Comparison of ENCODE assay signal across 11 mouse cellular contexts in the genomic region with DNA sequence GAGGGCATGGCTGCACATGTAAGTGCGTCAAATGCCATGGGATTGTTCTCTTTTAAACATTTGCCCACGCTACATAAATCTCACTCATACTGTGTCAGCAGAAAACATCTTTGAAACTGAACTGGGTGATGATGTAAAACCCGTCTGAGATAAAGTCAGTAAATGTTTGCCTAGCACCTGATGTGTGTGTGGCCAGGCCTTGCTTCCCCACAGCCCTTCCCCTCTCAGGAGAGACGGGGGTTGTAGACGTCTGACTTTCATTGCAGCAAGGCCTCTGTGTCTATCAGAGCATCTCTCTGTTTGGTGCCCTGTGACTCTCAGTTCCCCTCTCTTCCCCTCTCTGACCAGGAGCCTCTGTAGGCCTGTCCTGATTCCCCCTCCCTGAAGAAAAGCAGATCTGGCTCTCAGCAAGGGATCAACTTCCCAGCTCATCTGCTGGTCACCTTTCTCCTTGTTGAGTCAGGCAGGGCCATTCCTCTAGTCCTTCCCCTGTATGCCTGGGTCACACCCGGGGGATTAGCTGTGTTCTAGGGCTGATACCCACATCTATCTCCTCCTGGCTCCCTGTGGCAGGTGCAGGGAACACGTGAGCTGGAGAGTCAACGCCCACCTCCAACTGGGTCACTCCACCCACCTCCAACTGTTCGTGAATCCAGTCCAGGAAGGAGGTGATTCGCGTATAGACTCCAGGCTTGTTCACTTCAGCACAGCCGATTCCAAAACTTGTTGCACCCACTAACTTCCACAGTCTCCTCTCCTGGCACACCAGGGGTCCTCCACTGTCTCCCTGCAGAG. TPM values are rescaled to one million over a fixed set of nuclear protein-coding genes. Genes with fewer than 3 reads are reported as not detected.
DNase-seq lines count a peak whose midpoint lies in the region; ATAC-seq and TF ChIP-seq lines count a peak whose summit lies in the region.
"Had no signal": no experiment of that assay in that cellular context is flagged by ENCODE, and none has a peak within 500 bp of the region (broad histone marks: within the 10 kb centered on the region; RNA-seq: fewer than 3 reads in every experiment).

No protein-coding gene starts in this region.

- no peak overlapping the region for H3K4me2 ChIP-seq in liver, embryonic 12.5 days

- DNase-seq in liver, adult 2 months (ENCODE audit: extremely low read depth, low read depth, low spot score): peak; percentile 43
- DNase-seq in cerebellum, adult 2 months: peak; percentile 30 to 55
- DNase-seq in layer of hippocampus, adult 2 months (ENCODE audit: low spot score in 2 of 2): peak; percentile 60 to 64
- DNase-seq in gastrocnemius, adult 8-10 months (ENCODE audit: low spot score in 2 of 2): no peak
- DNase-seq in adrenal gland, adult 18-20 months (ENCODE audit: low spot score in 2 of 2): no peak
- DNase-seq in kidney, adult 11 months: no peak
- DNase-seq: heart, postnatal 36 days had no signal

- H3K36me3 ChIP-seq in liver, adult 2 months (ENCODE audit: control insufficient read depth, insufficient read depth, low read length): no peaks in the 10 kb centered on the region
- no peaks in the 10 kb centered on the region for H3K36me3 ChIP-seq in liver, embryonic 12.5 days
- H3K36me3 ChIP-seq in small intestine, adult 2 months (ENCODE audit: control insufficient read depth, insufficient read depth, low read length): no peaks in the 10 kb centered on the region

- no peak overlapping the region for H3K9ac ChIP-seq in liver, adult 2 months (ENCODE audit: low read depth, low read length)
- H3K9ac ChIP-seq in liver, embryonic 12.5 days: no peak overlapping the region

- H3K27me3 ChIP-seq in liver, adult 2 months (ENCODE audit: control insufficient read depth, insufficient read depth, low read length): no peaks in the 10 kb centered on the region
- no peaks in the 10 kb centered on the region; the same call in 1 of the 2 replicates for H3K27me3 ChIP-seq in liver, embryonic 12.5 days (replicated peaks)
- H3K27me3 ChIP-seq in cerebellum, adult 2 months (ENCODE audit: control insufficient read depth, insufficient read depth, low read length): no peaks in the 10 kb centered on the region
- no peaks in the 10 kb centered on the region for H3K27me3 ChIP-seq in small intestine, adult 2 months (ENCODE audit: control insufficient read depth, insufficient read depth, low read length)

- no peak for TF ChIP-seq POLR2A in liver, adult 2 months (IDR thresholded peaks at IDR 0.05; ENCODE audit: extremely low read depth, insufficient read depth, low read length)
- TF ChIP-seq POLR2A in cerebellum, adult 2 months (IDR thresholded peaks at IDR 0.05; ENCODE audit: borderline replicate concordance, insufficient read depth, low read length): no peak
- TF ChIP-seq POLR2A in small intestine, adult 2 months (IDR thresholded peaks at IDR 0.05; ENCODE audit: low read depth, low read length): no peak

- H3K4me3 ChIP-seq in liver, adult 2 months (ENCODE audit: insufficient read depth, low read depth, low read length): no peak overlapping the region
- H3K4me3 ChIP-seq in liver, embryonic 12.5 days: no peak overlapping the region
- H3K4me3 ChIP-seq in cerebellum, adult 2 months (replicated peaks; ENCODE audit: insufficient read depth, low read depth, low read length): no peak overlapping the region
- H3K4me3 ChIP-seq in layer of hippocampus, adult 2 months: no peak overlapping the region
- H3K4me3 ChIP-seq in small intestine, adult 2 months (ENCODE audit: low read depth, low read length): no peak overlapping the region

- TF ChIP-seq CTCF in liver, adult 2 months (IDR thresholded peaks at IDR 0.05; ENCODE audit: low read depth, low read length): no peak
- TF ChIP-seq CTCF in cerebellum, adult 2 months (IDR thresholded peaks at IDR 0.05; ENCODE audit: borderline replicate concordance, insufficient read depth, low read depth, low read length): no peak
- TF ChIP-seq CTCF in layer of hippocampus, adult 2 months (conservative IDR thresholded peaks at IDR 0.05): no peak
- no peak for TF ChIP-seq CTCF in small intestine, adult 2 months (IDR thresholded peaks at IDR 0.05; ENCODE audit: extremely low read depth, insufficient read length, insufficient replicate concordance, low read depth, low read length)

- no peak for ATAC-seq in liver, embryonic 12.5 days
- ATAC-seq: activated CD4-positive, CD25-positive, alpha-beta regulatory T cell, adult 4 months had no signal

- no peaks in the 10 kb centered on the region for H3K79me2 ChIP-seq in liver, adult 2 months (ENCODE audit: control insufficient read depth, insufficient read depth, low read length)

- no peak overlapping the region for H3K27ac ChIP-seq in liver, adult 2 months (replicated peaks; ENCODE audit: insufficient read depth, low read depth, low read length)
- H3K27ac ChIP-seq in liver, embryonic 12.5 days: no peak overlapping the region
- no peak overlapping the region for H3K27ac ChIP-seq in cerebellum, adult 2 months (ENCODE audit: insufficient read depth, low read length)
- H3K27ac ChIP-seq in layer of hippocampus, adult 2 months: no peak overlapping the region
- H3K27ac ChIP-seq in small intestine, adult 2 months (ENCODE audit: insufficient read depth, low read depth, low read length): peak overlapping the region; percentile 29; the same call in 1 of the 2 replicates

- 25% methylated on average over 12 of the region's 12 CpGs for WGBS in liver, adult 2 months
- WGBS in liver, embryonic 12.5 days (ENCODE audit: insufficient replicate concordance): 47% methylated on average over 12 of the region's 12 CpGs
- 44% methylated on average over 12 of the region's 12 CpGs for WGBS in cerebellum, adult 2 months
- 23% methylated on average over 12 of the region's 12 CpGs for WGBS in small intestine, adult 2 months

- no peaks in the 10 kb centered on the region for H3K9me3 ChIP-seq in liver, embryonic 12.5 days (replicated peaks)

- H3K4me1 ChIP-seq in liver, adult 2 months (ENCODE audit: control insufficient read depth, insufficient read depth, low read length): peaks cover 12% of the 10 kb centered on the region
- peaks cover 5% of the 10 kb centered on the region for H3K4me1 ChIP-seq in liver, embryonic 12.5 days
- peaks cover 12% of the 10 kb centered on the region for H3K4me1 ChIP-seq in cerebellum, adult 2 months (ENCODE audit: control insufficient read depth, insufficient read depth, low read length)
- peaks cover 5% of the 10 kb centered on the region; the same call in 1 of the 2 replicates for H3K4me1 ChIP-seq in small intestine, adult 2 months (ENCODE audit: control insufficient read depth, insufficient read depth, insufficient read length, low read length)

RNA-seq across cellular contexts. Expression of gene Tmprss3, which starts 15.4 kb away (rescaled TPM):
- total RNA-seq in liver, adult 2 months (2014; rRNA removed): not detected in 2 replicates
- polyA plus RNA-seq in liver, adult 2 months (2012; rRNA removed): not detected in 2 replicates
- 0.24 and 0.33 TPM in 2 replicates for polyA plus RNA-seq in liver, embryonic 12.5 days (2016; fragmentation: Nextera tagmentation; extraction: Ambion mirVana)
- polyA plus RNA-seq in cerebellum, adult 2 months (2012; rRNA removed): 0.64 and 0.67 TPM in 2 replicates
- total RNA-seq in layer of hippocampus, adult 2 months (2021): not detected
- polyA plus RNA-seq in small intestine, adult 2 months (2012; rRNA removed): 0.11 TPM in 1 of 2 replicates, not detected in the other
- total RNA-seq in gastrocnemius, adult 8-10 months (2022): not detected
- total RNA-seq in adrenal gland, adult 18-20 months (2021): not detected
- total RNA-seq: heart, postnatal 36 days had no signal

RNA-seq across cellular contexts. Expression of gene Tff1, which starts 18.3 kb away (rescaled TPM):
- total RNA-seq in liver, adult 2 months (2014; rRNA removed): 0.47 TPM in 1 of 2 replicates, not detected in the other
- 0.13 TPM in 1 of 2 replicates, not detected in the other for polyA plus RNA-seq in liver, adult 2 months (2012; rRNA removed)
- 0.46 TPM in 1 of 2 replicates, not detected in the other for polyA plus RNA-seq in liver, embryonic 12.5 days (2016; fragmentation: Nextera tagmentation; extraction: Ambion mirVana)
- not detected in 2 replicates for polyA plus RNA-seq in cerebellum, adult 2 months (2012; rRNA removed)
- not detected for total RNA-seq in layer of hippocampus, adult 2 months (2021)
- 7.6 and 3,319 TPM in 2 replicates for polyA plus RNA-seq in small intestine, adult 2 months (2012; rRNA removed)
- not detected for total RNA-seq in gastrocnemius, adult 8-10 months (2022)
- total RNA-seq in adrenal gland, adult 18-20 months (2021): not detected
- total RNA-seq: heart, postnatal 36 days had no signal
- polyA plus RNA-seq: CD4-positive, CD25-positive, alpha-beta regulatory T cell, adult 4 months had no signal

RNA-seq across cellular contexts. Expression of gene Ubash3a, which starts 24.3 kb away (rescaled TPM):
- total RNA-seq in liver, adult 2 months (2014; rRNA removed): 0.09 and 0.20 TPM in 2 replicates
- polyA plus RNA-seq in liver, adult 2 months (2012; rRNA removed): 0.26 and 0.31 TPM in 2 replicates
- polyA plus RNA-seq in liver, embryonic 12.5 days (2016; fragmentation: Nextera tagmentation; extraction: Ambion mirVana): 23.2 and 25.6 TPM in 2 replicates
- polyA plus RNA-seq in cerebellum, adult 2 months (2012; rRNA removed): not detected in 2 replicates
- under 1 TPM; 0.66 to 0.95 TPM for total RNA-seq in layer of hippocampus, adult 2 months (2021)
- polyA plus RNA-seq in small intestine, adult 2 months (2012; rRNA removed): 0.76 and 0.98 TPM in 2 replicates
- not detected for total RNA-seq in gastrocnemius, adult 8-10 months (2022)
- under 1 TPM in 1 of 2 experiments, not detected in 1; 0.32 TPM for total RNA-seq in adrenal gland, adult 18-20 months (2021)
- total RNA-seq: heart, postnatal 36 days had no signal

RNA-seq across cellular contexts. Expression of gene Tff2, which starts 39.3 kb away (rescaled TPM):
- 2.2 and 5.8 TPM in 2 replicates for total RNA-seq in liver, adult 2 months (2014; rRNA removed)
- 0.25 TPM in 1 of 2 replicates, not detected in the other for polyA plus RNA-seq in liver, adult 2 months (2012; rRNA removed)
- not detected in 2 replicates for polyA plus RNA-seq in liver, embryonic 12.5 days (2016; fragmentation: Nextera tagmentation; extraction: Ambion mirVana)
- polyA plus RNA-seq in cerebellum, adult 2 months (2012; rRNA removed): not detected in 2 replicates
- not detected for total RNA-seq in layer of hippocampus, adult 2 months (2021)
- 19.0 and 10,568 TPM in 2 replicates for polyA plus RNA-seq in small intestine, adult 2 months (2012; rRNA removed)
- not detected for total RNA-seq in gastrocnemius, adult 8-10 months (2022)
- total RNA-seq in adrenal gland, adult 18-20 months (2021): not detected
- total RNA-seq: heart, postnatal 36 days had no signal
- polyA plus RNA-seq: activated CD4-positive, CD25-positive, alpha-beta regulatory T cell, adult 4 months; CD4-positive, CD25-positive, alpha-beta regulatory T cell, adult 4 months had no signal

RNA-seq across cellular contexts. Expression of gene Tff3, which starts 53.9 kb away (rescaled TPM):
- total RNA-seq in liver, adult 2 months (2014; rRNA removed): 0.37 and 3.8 TPM in 2 replicates
- 0.72 and 2.9 TPM in 2 replicates for polyA plus RNA-seq in liver, adult 2 months (2012; rRNA removed)
- 2.2 and 2.3 TPM in 2 replicates for polyA plus RNA-seq in liver, embryonic 12.5 days (2016; fragmentation: Nextera tagmentation; extraction: Ambion mirVana)
- 0.77 and 1.2 TPM in 2 replicates for polyA plus RNA-seq in cerebellum, adult 2 months (2012; rRNA removed)
- not detected for total RNA-seq in layer of hippocampus, adult 2 months (2021)
- 5,248 and 10,550 TPM in 2 replicates for polyA plus RNA-seq in small intestine, adult 2 months (2012; rRNA removed)
- total RNA-seq in gastrocnemius, adult 8-10 months (2022): not detected
- total RNA-seq in adrenal gland, adult 18-20 months (2021): not detected
- total RNA-seq: heart, postnatal 36 days had no signal
- polyA plus RNA-seq: activated CD4-positive, CD25-positive, alpha-beta regulatory T cell, adult 4 months; CD4-positive, CD25-positive, alpha-beta regulatory T cell, adult 4 months had no signal

Comparison
In these comparisons a context has a peak if more than half of its experiments do, and no peak if none do; other contexts are left out.
1. DNase-seq: peak in liver, adult 2 months (single experiment), cerebellum, adult 2 months (2 of 2) and layer of hippocampus, adult 2 months (2 of 2); none in gastrocnemius, adult 8-10 months (0 of 2), adrenal gland, adult 18-20 months (0 of 2) and kidney, adult 11 months (single experiment).